ENCODE assay signal across 8 mouse cellular contexts in genomic region chr2:32961192-32961995, GRCm38 (mm10). TPM values are rescaled to one million over a fixed set of nuclear protein-coding genes. Genes with fewer than 3 reads are reported as not detected.
DNase-seq lines count a peak whose midpoint lies in the region; ATAC-seq and TF ChIP-seq lines count a peak whose summit lies in the region.

Gene Rpl12, plus strand, starts transcription at chr2:32961559.
Gene Lrsam1, minus strand, starts transcription at chr2:32961614.

- peak within 1 kb of the TSS; percentile 72 for H3K9ac ChIP-seq in heart, embryonic 14.5 days (ENCODE audit: low read length)
- H3K9ac ChIP-seq in liver, embryonic 14.5 days (replicated peaks): peak within 1 kb of the TSS; percentile 88
- H3K9ac ChIP-seq in neural tube, embryonic 11.5 days (ENCODE audit: low read length): peak within 1 kb of the TSS; percentile 96
- H3K9ac ChIP-seq in stomach, postnatal 0 days (ENCODE audit: low read length): peak within 1 kb of the TSS; percentile 93

- no peak for TF ChIP-seq CTCF in liver, embryonic 14.5 days (IDR thresholded peaks at IDR 0.05; ENCODE audit: low read depth)
- TF ChIP-seq CTCF in stomach, postnatal 0 days (IDR thresholded peaks at IDR 0.05; ENCODE audit: low read depth): no peak

- H3K4me1 ChIP-seq in brown adipose tissue, adult 24 weeks (ENCODE audit: control insufficient read depth, insufficient read depth, insufficient read length, low read length): peaks cover 4% of the 10 kb centered on the region; the same call in 1 of the 2 replicates
- peaks cover 11 to 22% of the 10 kb centered on the region in 2 experiments for H3K4me1 ChIP-seq in heart, embryonic 14.5 days (ENCODE audit: control insufficient read depth in 2 of 2, insufficient read depth in 2 of 2, low read length in 2 of 2)
- peaks cover 8 to 18% of the 10 kb centered on the region in 2 experiments for H3K4me1 ChIP-seq in liver, embryonic 14.5 days (replicated peaks; ENCODE audit: control insufficient read depth in 2 of 2, insufficient read depth in 2 of 2, low read length in 1 of 2)
- H3K4me1 ChIP-seq in neural tube, embryonic 11.5 days (ENCODE audit: control insufficient read depth, insufficient read depth, low read length): peaks cover 19% of the 10 kb centered on the region
- H3K4me1 ChIP-seq in stomach, postnatal 0 days (replicated peaks; ENCODE audit: control insufficient read depth, insufficient read depth): peaks cover 3% of the 10 kb centered on the region; the same call in 1 of the 2 replicates

- H3K4me3 ChIP-seq in brown adipose tissue, adult 24 weeks (ENCODE audit: insufficient read depth, low read depth, low read length): peak within 1 kb of the TSS; percentile 76
- H3K4me3 ChIP-seq in heart, embryonic 14.5 days (ENCODE audit: control insufficient read depth in 1 of 2, insufficient read depth in 1 of 2, low read depth in 1 of 2, low read length in 2 of 2): peak within 1 kb of the TSS; percentile 54 to 72
- H3K4me3 ChIP-seq in liver, embryonic 14.5 days (ENCODE audit: insufficient read depth in 1 of 2, low read depth in 2 of 2, low read length in 2 of 2): peak within 1 kb of the TSS; percentile 71 to 77
- H3K4me3 ChIP-seq in neural tube, embryonic 11.5 days (ENCODE audit: low read depth, low read length): peak within 1 kb of the TSS; percentile 95
- peak within 1 kb of the TSS; percentile 67 for H3K4me3 ChIP-seq in stomach, postnatal 0 days (ENCODE audit: low read depth, low read length)

- 5% methylated on average over 55 of the region's 55 CpGs for WGBS in heart, embryonic 14.5 days
- 3% methylated on average over 55 of the region's 55 CpGs for WGBS in liver, embryonic 14.5 days (ENCODE audit: insufficient replicate concordance)
- WGBS in neural tube, embryonic 11.5 days: 3% methylated on average over 52 of the region's 55 CpGs
- WGBS in stomach, postnatal 0 days: 2% methylated on average over 54 of the region's 55 CpGs

- peak within 1 kb of the TSS; percentile 61 for H3K4me2 ChIP-seq in heart, embryonic 14.5 days (ENCODE audit: low read length)
- peak within 1 kb of the TSS; percentile 86 for H3K4me2 ChIP-seq in liver, embryonic 14.5 days (ENCODE audit: low read depth)
- H3K4me2 ChIP-seq in neural tube, embryonic 11.5 days (ENCODE audit: low read depth): peak within 1 kb of the TSS; percentile 95
- H3K4me2 ChIP-seq in stomach, postnatal 0 days (replicated peaks; ENCODE audit: low read depth): peak within 1 kb of the TSS; percentile 89

- TF ChIP-seq EP300 in liver, embryonic 14.5 days (IDR thresholded peaks at IDR 0.05; ENCODE audit: low read depth): peak; percentile 82
- TF ChIP-seq EP300 in stomach, postnatal 0 days (optimal IDR thresholded peaks at IDR 0.05): peak; percentile 99

- peaks cover 50% of the 10 kb centered on the region for H3K36me3 ChIP-seq in heart, embryonic 14.5 days (ENCODE audit: control insufficient read depth, insufficient read depth, low read length)
- peaks cover 19% of the 10 kb centered on the region for H3K36me3 ChIP-seq in liver, embryonic 14.5 days (replicated peaks; ENCODE audit: control insufficient read depth, insufficient read depth, low read depth)
- peaks cover 8% of the 10 kb centered on the region for H3K36me3 ChIP-seq in neural tube, embryonic 11.5 days (ENCODE audit: control insufficient read depth, insufficient read depth, low read length)
- H3K36me3 ChIP-seq in stomach, postnatal 0 days (ENCODE audit: control insufficient read depth, insufficient read depth, low read length): peaks cover 11% of the 10 kb centered on the region

- DNase-seq in CD4-positive, CD25-positive, alpha-beta regulatory T cell, adult 2 months (ENCODE audit: low read depth, low spot score): peak; percentile 97
- peak; percentile 74 for DNase-seq in fibroblast of lung, adult 2 months (ENCODE audit: low read depth)
- DNase-seq in kidney, postnatal 14 days: peak; percentile 96
- DNase-seq in liver, embryonic 14.5 days (ENCODE audit: low read depth in 3 of 3, low spot score in 3 of 3): peak; percentile 78 to 85 (median 84)
- peak; percentile 94 for DNase-seq in neural tube, embryonic 11.5 days (ENCODE audit: low spot score)
- peak; percentile 95 for DNase-seq in stomach, postnatal 0 days (ENCODE audit: low spot score)

- no peaks in the 10 kb centered on the region for H3K9me3 ChIP-seq in heart, embryonic 14.5 days (ENCODE audit: control insufficient read depth, low read length)
- H3K9me3 ChIP-seq in liver, embryonic 14.5 days (ENCODE audit: control insufficient read depth, low read length): no peaks in the 10 kb centered on the region
- H3K9me3 ChIP-seq in neural tube, embryonic 11.5 days (ENCODE audit: control insufficient read depth, low read length): no peaks in the 10 kb centered on the region
- no peaks in the 10 kb centered on the region for H3K9me3 ChIP-seq in stomach, postnatal 0 days (ENCODE audit: control insufficient read depth, low read length)

- peak; percentile 85 for ATAC-seq in heart, embryonic 14.5 days (ENCODE audit: insufficient number of reproducible peaks, insufficient read depth, low FRiP score, low read depth)
- peak; percentile 85 for ATAC-seq in liver, embryonic 14.5 days (ENCODE audit: insufficient read depth)
- ATAC-seq in neural tube, embryonic 11.5 days (ENCODE audit: insufficient read depth, low FRiP score, low TSS enrichment): peak; percentile 88
- peak; percentile 92 for ATAC-seq in stomach, postnatal 0 days (ENCODE audit: low FRiP score, low TSS enrichment)

- peak within 1 kb of the TSS; percentile 22; the same call in 1 of the 2 replicates for H3K27ac ChIP-seq in brown adipose tissue, adult 24 weeks (replicated peaks; ENCODE audit: low read depth, low read length)
- H3K27ac ChIP-seq in heart, embryonic 14.5 days (replicated peaks in 1 of 2; ENCODE audit: control insufficient read depth in 1 of 2, insufficient read depth in 1 of 2, low read depth in 2 of 2, low read length in 2 of 2): peak within 1 kb of the TSS; percentile 45 to 77
- H3K27ac ChIP-seq in liver, embryonic 14.5 days: peak within 1 kb of the TSS; percentile 68
- H3K27ac ChIP-seq in neural tube, embryonic 11.5 days (ENCODE audit: low read depth, low read length): peak within 1 kb of the TSS; percentile 82
- peak within 1 kb of the TSS; percentile 92 for H3K27ac ChIP-seq in stomach, postnatal 0 days (replicated peaks)

- H3K27me3 ChIP-seq in heart, embryonic 14.5 days (ENCODE audit: control insufficient read depth, insufficient read depth, low read length): no peaks in the 10 kb centered on the region
- H3K27me3 ChIP-seq in liver, embryonic 14.5 days (ENCODE audit: control insufficient read depth, insufficient read depth, low read length): no peaks in the 10 kb centered on the region
- H3K27me3 ChIP-seq in neural tube, embryonic 11.5 days (ENCODE audit: control insufficient read depth, insufficient read depth, low read length): no peaks in the 10 kb centered on the region
- H3K27me3 ChIP-seq in stomach, postnatal 0 days (ENCODE audit: control insufficient read depth, insufficient read depth, low read length): no peaks in the 10 kb centered on the region

RNA-seq across cellular contexts. Expression of gene Rpl12, which starts in this region (rescaled TPM):
- 5.8 and 7.5 TPM in 2 replicates for polyA plus RNA-seq in brown adipose tissue, adult 24 weeks (2012; ENCODE audit: insufficient read depth, insufficient read length, missing spikeins)
- polyA plus RNA-seq in heart, embryonic 14.5 days (2014; fragmentation: Nextera tagmentation; extraction: Ambion mirVana): 112 and 129 TPM in 2 replicates
- 311 and 646 TPM in 2 replicates for polyA plus RNA-seq in liver, embryonic 14.5 days (2012; rRNA removed)
- 144 and 162 TPM in 2 replicates for polyA plus RNA-seq in liver, embryonic 14.5 days (2014; fragmentation: Nextera tagmentation; extraction: Ambion mirVana)
- polyA plus RNA-seq in neural tube, embryonic 11.5 days (2014; fragmentation: Nextera tagmentation; extraction: Ambion mirVana): 147 and 152 TPM in 2 replicates
- polyA plus RNA-seq in stomach, postnatal 0 days (2015; fragmentation: Nextera tagmentation; extraction: Ambion mirVana): 141 and 157 TPM in 2 replicates

RNA-seq across cellular contexts. Expression of gene Lrsam1, which starts in this region (rescaled TPM):
- 6.6 and 13.1 TPM in 2 replicates for polyA plus RNA-seq in brown adipose tissue, adult 24 weeks (2012; ENCODE audit: insufficient read depth, insufficient read length, missing spikeins)
- 6.3 and 7.4 TPM in 2 replicates for polyA plus RNA-seq in heart, embryonic 14.5 days (2014; fragmentation: Nextera tagmentation; extraction: Ambion mirVana)
- polyA plus RNA-seq in liver, embryonic 14.5 days (2012; rRNA removed): 1.9 and 2.5 TPM in 2 replicates
- 1.1 and 1.8 TPM in 2 replicates for polyA plus RNA-seq in liver, embryonic 14.5 days (2014; fragmentation: Nextera tagmentation; extraction: Ambion mirVana)
- 10.2 and 12.6 TPM in 2 replicates for polyA plus RNA-seq in neural tube, embryonic 11.5 days (2014; fragmentation: Nextera tagmentation; extraction: Ambion mirVana)
- 5.3 and 5.5 TPM in 2 replicates for polyA plus RNA-seq in stomach, postnatal 0 days (2015; fragmentation: Nextera tagmentation; extraction: Ambion mirVana)

Comparison
In these comparisons a context has a peak if more than half of its experiments do, and no peak if none do; other contexts are left out.
1. Peak in every context shown above with its lines: DNase-seq, ATAC-seq, H3K4me3 ChIP-seq and H3K27ac ChIP-seq.
2. RNA of gene Rpl12 (polyA plus RNA-seq): 144 to 646 TPM in liver, embryonic 14.5 days, 141 to 157 TPM in stomach, postnatal 0 days, 147 to 152 TPM in neural tube, embryonic 11.5 days and 112 to 129 TPM in heart, embryonic 14.5 days; 5.8 to 7.5 TPM in brown adipose tissue, adult 24 weeks; every median in the first group is over 10 times any median in the second.
3. H3K27ac ChIP-seq: peak in every context shown above with its lines; median percentile 92 in stomach, postnatal 0 days; 82 in neural tube, embryonic 11.5 days; 68 in liver, embryonic 14.5 days; 61 in heart, embryonic 14.5 days; 22 in brown adipose tissue, adult 24 weeks.